Mouse (Mus musculus): ENCODE measurements around the gene Calcoco2.
"Not testable (repeated sequence)": the region's sequence is repeated elsewhere in the genome, so short reads cannot be mapped to it uniquely, and the experiment has no call there.

Gene Calcoco2

DNA sequence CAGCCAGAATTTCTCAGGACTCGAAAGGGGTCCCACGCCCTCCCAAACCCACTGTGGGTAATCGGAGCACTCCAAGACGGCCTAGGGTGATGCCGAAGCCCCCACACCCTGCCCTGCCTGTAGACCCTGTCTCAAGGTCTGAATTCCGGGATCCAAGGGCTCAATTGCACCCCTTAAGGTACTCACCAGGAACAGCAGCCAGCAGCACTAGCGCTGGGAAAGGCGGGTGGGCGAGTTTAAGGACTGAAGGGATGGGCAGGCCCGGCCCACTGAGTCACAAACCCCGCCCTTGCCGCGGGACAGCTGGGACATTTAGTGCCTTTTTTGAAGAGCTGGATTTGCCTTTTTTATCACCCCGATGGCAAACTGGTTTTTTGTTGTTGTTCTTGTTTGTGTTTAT, at the start of gene Calcoco2:
Gene Calcoco2, minus strand, starts transcription at position 214 of the 400 bp plus-strand sequence.
- no peak for DNase-seq (ENCODE audit: low read depth in 2 of 2, low spot score in 2 of 2)

DNA sequence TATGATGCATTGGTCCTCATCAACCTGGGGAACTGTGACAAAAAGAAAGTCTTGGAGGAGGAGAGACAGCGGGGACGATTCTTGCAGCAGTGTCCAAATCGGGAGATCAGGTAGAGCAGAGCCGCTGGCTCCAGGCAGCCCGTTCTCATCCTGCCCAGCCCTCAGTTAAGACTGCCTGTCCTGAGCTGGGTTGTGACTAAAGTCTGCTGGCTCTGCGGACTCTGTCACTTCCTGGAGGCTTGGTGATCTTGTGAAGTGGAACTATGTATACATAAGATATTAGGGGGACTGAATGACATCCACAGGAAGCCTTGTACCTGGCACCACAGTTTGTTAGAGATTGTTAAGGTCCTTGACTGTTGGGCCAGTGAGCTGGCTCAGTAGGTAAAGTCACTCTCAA, 35.7 kb upstream of the Calcoco2 start:
- no peak for DNase-seq (ENCODE audit: low read depth in 2 of 2, low spot score in 2 of 2)

DNA sequence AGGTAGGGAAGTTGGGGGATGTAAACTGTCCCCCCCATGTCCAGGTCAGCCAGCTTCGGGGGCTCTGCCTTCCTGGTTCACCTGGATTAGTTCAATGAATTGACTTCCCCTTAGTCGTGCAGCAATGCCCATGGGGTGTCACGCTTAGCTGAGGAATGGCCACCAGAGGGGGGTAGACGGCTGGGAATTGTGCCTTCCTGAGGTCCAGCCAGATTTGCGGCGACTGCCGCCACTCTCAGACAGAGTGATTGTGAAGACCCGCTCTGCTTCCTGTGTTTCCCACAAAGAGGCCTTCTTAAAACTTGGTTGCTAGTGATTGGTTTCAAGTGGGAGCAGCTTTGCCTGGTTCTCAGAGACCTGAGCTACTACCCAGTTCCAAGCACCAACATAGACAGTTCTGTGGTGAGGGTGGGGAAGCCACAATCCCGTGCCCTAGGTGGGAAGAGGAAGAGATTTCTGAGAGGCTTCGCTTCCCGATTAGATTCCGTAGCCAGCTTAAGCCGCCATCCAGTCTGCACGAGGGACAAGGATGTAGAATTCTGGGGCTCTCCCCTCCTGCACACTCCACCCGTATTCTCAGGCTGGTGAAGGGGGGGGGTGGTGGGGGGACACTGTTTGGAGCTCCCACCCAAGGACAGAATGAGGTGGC, 34.0 kb upstream of the Calcoco2 start:
- DNase-seq (ENCODE audit: low read depth in 2 of 2, low spot score in 2 of 2): peak in 1 of 2 experiments; percentile 7

DNA sequence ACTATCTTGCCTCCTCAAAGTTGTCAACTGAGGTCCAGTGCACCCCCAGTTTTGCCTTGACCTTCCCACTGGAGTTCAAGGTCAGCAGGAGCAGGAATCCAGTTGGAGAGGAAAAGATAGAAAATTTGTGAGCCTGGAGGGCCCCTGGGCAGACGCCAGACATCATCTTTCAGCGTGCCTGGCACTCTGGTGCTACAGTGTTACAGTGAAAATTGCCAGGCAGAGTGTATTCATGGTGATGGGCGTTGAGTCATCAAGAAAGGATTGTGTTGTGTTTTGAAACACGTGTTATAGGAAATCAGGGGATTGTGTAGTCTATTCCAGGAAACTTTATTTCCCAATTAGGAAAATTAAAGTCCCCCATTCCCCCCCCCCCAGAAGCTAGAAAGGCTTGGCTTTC, 32.0 kb upstream of the Calcoco2 start:
- DNase-seq (ENCODE audit: low read depth in 2 of 2, low spot score in 2 of 2): no peak

DNA sequence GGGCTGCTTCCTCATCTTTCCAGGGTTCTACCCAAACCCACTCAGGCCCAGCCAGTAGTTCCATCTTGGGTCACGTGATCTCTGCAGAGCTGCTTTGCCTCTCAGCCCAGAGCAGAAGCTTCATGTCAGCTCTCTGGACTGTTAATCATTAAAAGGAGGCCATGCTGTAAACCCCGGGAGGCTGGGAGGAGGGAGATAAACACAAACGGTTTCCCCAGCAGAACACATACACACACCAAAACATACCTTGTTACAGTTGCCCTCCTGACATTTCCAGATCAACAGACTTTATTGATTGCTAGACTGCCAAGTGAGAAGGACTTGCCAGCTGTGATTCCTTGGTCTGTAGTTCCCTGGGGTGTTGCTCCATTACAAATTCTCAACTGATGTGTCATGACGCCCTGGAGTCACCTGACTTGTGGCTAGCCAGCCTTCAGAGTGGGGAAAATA, 29.0 kb upstream of the Calcoco2 start:
- DNase-seq (ENCODE audit: low read depth in 2 of 2, low spot score in 2 of 2): no peak

GRCm38 (mm10) chr11:96135847-96136246, 24.1 kb upstream of the Calcoco2 start:
- no peak for DNase-seq (ENCODE audit: low read depth in 2 of 2, low spot score in 2 of 2)

GRCm38 (mm10) chr11:96133239-96133865, 21.6 kb upstream of the Calcoco2 start, which contains the start of gene Ttll6:
Ttll6 (plus strand) TSS chr11:96133786.
- peak in 1 of 2 experiments; percentile 27 for DNase-seq (ENCODE audit: low read depth in 2 of 2, low spot score in 2 of 2)

- no peak for DNase-seq (ENCODE audit: low read depth in 2 of 2, low spot score in 2 of 2)
Observed at GRCm38 (mm10) chr11:96130606-96131005, 18.8 kb upstream of the Calcoco2 start.

- DNase-seq (ENCODE audit: low read depth in 2 of 2, low spot score in 2 of 2): peak in 1 of 2 experiments; percentile 1
Observed at GRCm38 (mm10) chr11:96124052-96124914, 12.5 kb upstream of the Calcoco2 start.

DNA sequence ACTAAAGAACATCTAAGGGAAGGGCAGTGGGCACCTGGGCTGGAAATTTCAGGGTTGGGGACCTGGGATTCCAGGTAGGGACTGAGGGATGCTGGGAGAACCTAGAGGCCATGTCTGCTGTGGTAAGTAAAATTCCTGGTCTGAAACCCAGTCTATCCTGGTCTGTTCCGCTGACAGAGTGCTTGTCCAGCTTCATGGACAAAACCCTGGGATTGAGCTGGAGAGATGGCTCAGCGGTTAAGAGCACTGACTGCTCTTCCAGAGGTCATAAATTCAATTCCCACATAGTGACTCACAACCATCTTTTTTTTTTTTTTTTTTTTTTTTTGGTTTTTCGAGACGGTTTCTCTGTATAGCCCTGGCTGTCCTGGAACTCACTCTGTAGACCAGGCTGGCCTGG, 11.0 kb upstream of the Calcoco2 start:
- DNase-seq (ENCODE audit: low read depth in 2 of 2, low spot score in 2 of 2): not testable (repeated sequence)

- DNase-seq (ENCODE audit: low read depth in 2 of 2, low spot score in 2 of 2): no peak
Observed at GRCm38 (mm10) chr11:96119401-96119800, 7.6 kb upstream of the Calcoco2 start.

DNA sequence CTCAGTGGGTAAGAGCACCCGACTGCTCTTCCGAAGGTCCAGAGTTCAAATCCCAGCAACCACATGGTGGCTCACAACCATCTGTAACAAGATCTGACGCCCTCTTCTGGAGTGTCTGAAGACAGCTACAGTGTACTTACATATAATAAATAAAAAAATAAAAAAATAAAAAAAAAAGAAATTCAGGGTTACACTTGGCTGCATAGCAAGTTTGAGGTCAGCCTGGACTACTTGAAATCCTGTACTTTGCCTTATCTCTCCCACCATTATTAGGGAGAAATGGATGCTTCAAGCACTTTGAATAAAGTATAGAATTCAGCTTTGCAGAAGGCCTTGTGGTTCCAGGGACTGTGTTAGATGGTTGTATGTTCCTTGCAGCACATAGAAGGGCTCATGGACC, 5.2 kb upstream of the Calcoco2 start:
- not testable (repeated sequence) for DNase-seq (ENCODE audit: low read depth in 2 of 2, low spot score in 2 of 2)

- no peak for DNase-seq (ENCODE audit: low read depth in 2 of 2, low spot score in 2 of 2)
Observed at GRCm38 (mm10) chr11:96116116-96116515, 4.4 kb upstream of the Calcoco2 start.

- DNase-seq (ENCODE audit: low read depth in 2 of 2, low spot score in 2 of 2): no peak
Observed at GRCm38 (mm10) chr11:96115416-96115815, 3.7 kb upstream of the Calcoco2 start.

- DNase-seq (ENCODE audit: low read depth in 2 of 2, low spot score in 2 of 2): no peak
Observed at GRCm38 (mm10) chr11:96114077-96114476, 2.3 kb upstream of the Calcoco2 start.

- not testable (repeated sequence) for DNase-seq (ENCODE audit: low read depth in 2 of 2, low spot score in 2 of 2)
Observed at GRCm38 (mm10) chr11:96110950-96111349, 814 bp downstream of the Calcoco2 start.

DNA sequence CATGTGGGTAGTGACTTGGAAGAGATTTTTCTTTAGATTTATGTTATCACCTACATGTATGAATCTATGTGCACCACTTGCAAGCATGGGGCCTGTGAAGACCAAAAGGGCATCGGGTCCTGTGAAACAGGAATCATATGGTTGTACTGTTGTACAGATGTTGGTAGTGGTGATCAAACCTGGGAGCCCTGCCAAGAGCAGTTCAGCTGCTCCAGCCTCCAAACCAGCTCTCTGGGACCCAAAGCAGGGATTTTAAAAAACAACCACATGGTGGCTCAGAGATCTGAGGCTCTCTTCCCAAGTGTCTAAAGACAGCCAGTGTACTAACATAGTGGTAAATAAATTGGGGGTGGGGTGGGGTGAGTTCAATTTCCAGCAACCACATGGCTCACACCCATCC, 3.4 kb downstream of the Calcoco2 start:
- no peak for DNase-seq (ENCODE audit: low read depth in 2 of 2, low spot score in 2 of 2)

DNA sequence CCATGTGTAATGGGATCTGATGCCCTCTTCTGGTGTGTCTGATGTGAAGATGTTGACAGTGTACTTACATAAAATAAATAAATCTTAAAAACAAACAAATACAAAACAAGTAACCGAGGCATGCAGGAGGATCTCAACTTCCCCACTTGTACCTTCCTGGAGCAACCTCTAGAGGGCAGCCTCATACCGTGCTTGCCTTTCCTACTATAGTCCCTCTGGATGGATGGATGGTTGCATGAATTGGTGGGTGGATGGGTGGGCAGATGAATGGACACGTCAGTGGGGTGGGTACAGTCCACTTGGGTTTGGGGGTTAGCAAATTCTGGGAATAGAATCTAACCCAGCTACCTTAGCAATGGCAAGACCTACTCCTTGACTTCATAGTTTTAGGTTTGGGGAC, 18.4 kb downstream of the Calcoco2 start:
- DNase-seq (ENCODE audit: low read depth in 2 of 2, low spot score in 2 of 2): peak; percentile 9 to 29

GRCm38 (mm10) chr11:96092674-96093291, 19.0 kb downstream of the Calcoco2 start:
- DNase-seq (ENCODE audit: low read depth in 2 of 2, low spot score in 2 of 2): no peak

DNA sequence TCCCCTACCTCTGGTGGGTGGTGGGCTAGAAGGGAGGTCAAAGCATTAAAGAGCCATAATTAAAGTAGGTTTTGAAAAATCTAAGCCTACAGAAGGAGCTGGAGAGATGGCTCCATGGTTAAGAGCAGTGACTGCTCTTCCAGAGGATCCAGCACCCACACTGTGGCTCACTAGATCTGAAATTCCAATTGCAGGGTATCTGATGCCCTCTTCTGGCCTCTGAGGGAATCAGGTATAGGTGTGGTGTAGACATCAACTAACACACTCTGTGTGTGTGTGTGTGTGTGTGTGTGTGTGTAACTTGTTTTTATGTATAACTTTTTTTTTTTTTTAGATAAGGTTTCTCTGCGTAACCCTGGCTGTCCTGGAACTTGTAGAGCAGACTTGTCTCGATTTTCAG, 20.7 kb downstream of the Calcoco2 start:
- DNase-seq (ENCODE audit: low read depth in 2 of 2, low spot score in 2 of 2): no peak

- no peak for DNase-seq (ENCODE audit: low read depth in 2 of 2, low spot score in 2 of 2)
Observed at GRCm38 (mm10) chr11:96087981-96088380, 23.8 kb downstream of the Calcoco2 start.

Data from CD8-positive naive resting alpha-beta T cell, adult 2 months (primary cell).